Mouse (Mus musculus): ENCODE data around the gene Lekr1. TPM values are rescaled to one million over a fixed set of nuclear protein-coding genes. Genes with fewer than 3 reads are reported as not detected.
A peak's percentile ranks its signal among the peaks of the same experiment; 100 is the strongest.

Lekr1 gene
- polyA plus RNA-seq, 1 experiment from 2014 or later = 6.2 TPM

GRCm38 (mm10) chr3:65860903-65861302 is 194.9 kb downstream of the Lekr1 start:
- Histone ChIP-seq H3K4me1 (ENCODE audit: control insufficient read depth, insufficient read depth, low read length) (peaks cover 13% of the 10 kb centered on the region; the same call in 1 of the 2 replicates), H3K27me3 (ENCODE audit: control insufficient read depth, insufficient read depth, low read length) (no peaks in the 10 kb centered on the region), H3K9ac (ENCODE audit: low read length) (no peak overlapping the region), H3K4me2 (ENCODE audit: low read depth) (no peak overlapping the region), H3K9me3 (ENCODE audit: control insufficient read depth, low read length) (no peaks in the 10 kb centered on the region), H3K36me3 (ENCODE audit: control insufficient read depth, insufficient read depth, low read length) (no peaks in the 10 kb centered on the region), H3K4me3 (ENCODE audit: low read depth, low read length) (no peak overlapping the region), H3K27ac (ENCODE audit: low read depth, low read length) (no peak overlapping the region)
- WGBS = 10% methylated on average over 4 of the region's 4 CpGs
- no peak for ATAC-seq (ENCODE audit: insufficient read depth, low FRiP score, low TSS enrichment)
- no peak for DNase-seq (ENCODE audit: low spot score)

GRCm38 (mm10) chr3:65861471-65861881 is 195.4 kb downstream of the Lekr1 start:
- no peaks in the 10 kb centered on the region for H3K36me3 ChIP-seq (ENCODE audit: control insufficient read depth, insufficient read depth, low read length)
- H3K4me2 ChIP-seq (ENCODE audit: low read depth) = no peak overlapping the region
- ATAC-seq (ENCODE audit: insufficient read depth, low FRiP score, low TSS enrichment) (no peak; the same call in 1 of the 2 replicates), DNase-seq (ENCODE audit: low spot score) (peak; percentile 44)
- no peaks in the 10 kb centered on the region for H3K9me3 ChIP-seq (ENCODE audit: control insufficient read depth, low read length)
- 2% methylated on average over 6 of the region's 6 CpGs for WGBS
- no peak overlapping the region for H3K27ac ChIP-seq (ENCODE audit: low read depth, low read length)
- H3K4me1 ChIP-seq (ENCODE audit: control insufficient read depth, insufficient read depth, low read length) = peaks cover 13% of the 10 kb centered on the region; the same call in 1 of the 2 replicates
- H3K4me3 ChIP-seq (ENCODE audit: low read depth, low read length) = no peak overlapping the region
- no peaks in the 10 kb centered on the region for H3K27me3 ChIP-seq (ENCODE audit: control insufficient read depth, insufficient read depth, low read length)
- H3K9ac ChIP-seq (ENCODE audit: low read length) = no peak overlapping the region

GRCm38 (mm10) chr3:65863297-65863696 is 197.3 kb downstream of the Lekr1 start:
- DNase-seq (ENCODE audit: low spot score) (peak; percentile 83), ATAC-seq (ENCODE audit: insufficient read depth, low FRiP score, low TSS enrichment) (peak; percentile 87)
- peaks cover 13% of the 10 kb centered on the region; the same call in 1 of the 2 replicates for H3K4me1 ChIP-seq (ENCODE audit: control insufficient read depth, insufficient read depth, low read length)
- no peaks in the 10 kb centered on the region for H3K27me3 ChIP-seq (ENCODE audit: control insufficient read depth, insufficient read depth, low read length)
- no peak overlapping the region for H3K27ac ChIP-seq (ENCODE audit: low read depth, low read length)
- H3K4me3 ChIP-seq (ENCODE audit: low read depth, low read length) = no peak overlapping the region
- no peak overlapping the region for H3K9ac ChIP-seq (ENCODE audit: low read length)
- no peak overlapping the region for H3K4me2 ChIP-seq (ENCODE audit: low read depth)
- H3K36me3 ChIP-seq (ENCODE audit: control insufficient read depth, insufficient read depth, low read length) = no peaks in the 10 kb centered on the region
- H3K9me3 ChIP-seq (ENCODE audit: control insufficient read depth, low read length) = no peaks in the 10 kb centered on the region
- 3% methylated on average over 11 of the region's 11 CpGs for WGBS

- Histone ChIP-seq H3K4me3 (ENCODE audit: low read depth, low read length) (no peak overlapping the region), H3K27ac (ENCODE audit: low read depth, low read length) (no peak overlapping the region), H3K27me3 (ENCODE audit: control insufficient read depth, insufficient read depth, low read length) (no peaks in the 10 kb centered on the region), H3K4me1 (ENCODE audit: control insufficient read depth, insufficient read depth, low read length) (peaks cover 9% of the 10 kb centered on the region; the same call in 1 of the 2 replicates), H3K4me2 (ENCODE audit: low read depth) (no peak overlapping the region), H3K9ac (ENCODE audit: low read length) (no peak overlapping the region), H3K9me3 (ENCODE audit: control insufficient read depth, low read length) (no peaks in the 10 kb centered on the region), H3K36me3 (ENCODE audit: control insufficient read depth, insufficient read depth, low read length) (no peaks in the 10 kb centered on the region)
- 57% methylated on average over 16 of the region's 16 CpGs for WGBS
- ATAC-seq (ENCODE audit: insufficient read depth, low FRiP score, low TSS enrichment) (no peak), DNase-seq (ENCODE audit: low spot score) (no peak)
These were observed 197.8 kb downstream of the Lekr1 start for GRCm38 (mm10) chr3:65863762-65864377.

- H3K4me1 ChIP-seq (ENCODE audit: control insufficient read depth, insufficient read depth, low read length) = peaks cover 9% of the 10 kb centered on the region
- no peaks in the 10 kb centered on the region for H3K27me3 ChIP-seq (ENCODE audit: control insufficient read depth, insufficient read depth, low read length)
- ATAC-seq (ENCODE audit: insufficient read depth, low FRiP score, low TSS enrichment) (no peak), DNase-seq (ENCODE audit: low spot score) (no peak)
- no peaks in the 10 kb centered on the region for H3K36me3 ChIP-seq (ENCODE audit: control insufficient read depth, insufficient read depth, low read length)
- no peak overlapping the region for H3K4me3 ChIP-seq (ENCODE audit: low read depth, low read length)
- WGBS = 93% methylated on average over 8 of the region's 8 CpGs
- no peak overlapping the region for H3K4me2 ChIP-seq (ENCODE audit: low read depth)
- H3K27ac ChIP-seq (ENCODE audit: low read depth, low read length) = no peak overlapping the region
- H3K9me3 ChIP-seq (ENCODE audit: control insufficient read depth, low read length) = no peaks in the 10 kb centered on the region
- no peak overlapping the region for H3K9ac ChIP-seq (ENCODE audit: low read length)
These were observed 202.9 kb downstream of the Lekr1 start for GRCm38 (mm10) chr3:65868931-65869330.

- H3K9ac ChIP-seq (ENCODE audit: low read length) = no peak overlapping the region
- H3K36me3 ChIP-seq (ENCODE audit: control insufficient read depth, insufficient read depth, low read length) = no peaks in the 10 kb centered on the region
- no peak overlapping the region for H3K27ac ChIP-seq (ENCODE audit: low read depth, low read length)
- no peaks in the 10 kb centered on the region for H3K27me3 ChIP-seq (ENCODE audit: control insufficient read depth, insufficient read depth, low read length)
- DNase-seq (ENCODE audit: low spot score) = no peak
- no peak overlapping the region for H3K4me2 ChIP-seq (ENCODE audit: low read depth)
- no peaks in the 10 kb centered on the region for H3K9me3 ChIP-seq (ENCODE audit: control insufficient read depth, low read length)
- peaks cover 9% of the 10 kb centered on the region for H3K4me1 ChIP-seq (ENCODE audit: control insufficient read depth, insufficient read depth, low read length)
- ATAC-seq (ENCODE audit: insufficient read depth, low FRiP score, low TSS enrichment) = no peak
- 71% methylated on average over 6 of the region's 6 CpGs for WGBS
- H3K4me3 ChIP-seq (ENCODE audit: low read depth, low read length) = no peak overlapping the region
These were observed 203.7 kb downstream of the Lekr1 start for GRCm38 (mm10) chr3:65869724-65870123.

GRCm38 (mm10) chr3:65871188-65871603 is 205.2 kb downstream of the Lekr1 start:
- DNase-seq (ENCODE audit: low spot score) (peak; percentile 72), ATAC-seq (ENCODE audit: insufficient read depth, low FRiP score, low TSS enrichment) (peak; percentile 84)
- H3K9me3 ChIP-seq (ENCODE audit: control insufficient read depth, low read length) = no peaks in the 10 kb centered on the region
- WGBS = 0% methylated on average over 12 of the region's 12 CpGs
- H3K4me3 ChIP-seq (ENCODE audit: low read depth, low read length) = no peak overlapping the region
- H3K36me3 ChIP-seq (ENCODE audit: control insufficient read depth, insufficient read depth, low read length) = no peaks in the 10 kb centered on the region
- H3K27me3 ChIP-seq (ENCODE audit: control insufficient read depth, insufficient read depth, low read length) = no peaks in the 10 kb centered on the region
- peaks cover 9% of the 10 kb centered on the region for H3K4me1 ChIP-seq (ENCODE audit: control insufficient read depth, insufficient read depth, low read length)
- H3K4me2 ChIP-seq (ENCODE audit: low read depth) = peak overlapping the region; percentile 17
- H3K27ac ChIP-seq (ENCODE audit: low read depth, low read length) = peak overlapping the region; percentile 51; the same call in 1 of the 2 replicates
- peak overlapping the region; percentile 56 for H3K9ac ChIP-seq (ENCODE audit: low read length)

GRCm38 (mm10) chr3:65871609-65872272 is 205.7 kb downstream of the Lekr1 start:
- Histone ChIP-seq H3K9me3 (ENCODE audit: control insufficient read depth, low read length) (no peaks in the 10 kb centered on the region), H3K27me3 (ENCODE audit: control insufficient read depth, insufficient read depth, low read length) (no peaks in the 10 kb centered on the region), H3K4me2 (ENCODE audit: low read depth) (no peak overlapping the region), H3K4me1 (ENCODE audit: control insufficient read depth, insufficient read depth, low read length) (peaks cover 9% of the 10 kb centered on the region), H3K27ac (ENCODE audit: low read depth, low read length) (0 out of 2 replicates have a peak overlapping the region, but pooled peaks have one; percentile 51), H3K9ac (ENCODE audit: low read length) (no peak overlapping the region), H3K36me3 (ENCODE audit: control insufficient read depth, insufficient read depth, low read length) (no peaks in the 10 kb centered on the region), H3K4me3 (ENCODE audit: low read depth, low read length) (no peak overlapping the region)
- ATAC-seq (ENCODE audit: insufficient read depth, low FRiP score, low TSS enrichment) (peak; percentile 40), DNase-seq (ENCODE audit: low spot score) (no peak)
- 32% methylated on average over 10 of the region's 10 CpGs for WGBS
